In genomic region chr11:77042816-77043215, GRCm38 (mm10) we compare ENCODE assay signal across 18 mouse cellular contexts. TPM values are rescaled to one million over a fixed set of nuclear protein-coding genes. Genes with fewer than 3 reads are reported as not detected.
"Had no signal": no experiment of that assay in that cellular context is flagged by ENCODE, and none has a peak within 500 bp of the region (broad histone marks: within the 10 kb centered on the region; RNA-seq: fewer than 3 reads in every experiment).

No protein-coding gene starts in this region.

- H3K9me3 ChIP-seq: lung, embryonic 15.5 days; megakaryocyte, embryonic 14.5 days; midbrain, embryonic 13.5 days; midbrain, embryonic 15.5 days; neural tube, embryonic 12.5 days; stomach, embryonic 15.5 days had no signal

- H3K4me2 ChIP-seq: lung, embryonic 15.5 days; midbrain, embryonic 11.5 days; midbrain, embryonic 13.5 days; midbrain, embryonic 15.5 days; neural tube, embryonic 12.5 days; stomach, embryonic 15.5 days had no signal

- ATAC-seq: lung, postnatal 0 days; midbrain, embryonic 13.5 days; midbrain, embryonic 15.5 days had no signal

- H3K4me3 ChIP-seq: lung, embryonic 15.5 days; megakaryocyte, embryonic 14.5 days; midbrain, embryonic 13.5 days; midbrain, embryonic 15.5 days; neural tube, embryonic 12.5 days; stomach, embryonic 15.5 days had no signal

- DNase-seq: lung, adult 2 months; lung, postnatal 14 days; lung, postnatal 36 days; right cerebral cortex, postnatal 14 days; thymus, adult 2 months; thymus, postnatal 25 days; thymus, postnatal 4 days had no signal

- H3K27me3 ChIP-seq: lung, embryonic 15.5 days; megakaryocyte, embryonic 14.5 days; midbrain, embryonic 13.5 days; midbrain, embryonic 15.5 days; neural tube, embryonic 12.5 days; stomach, embryonic 15.5 days had no signal

- H3K27ac ChIP-seq: lung, embryonic 15.5 days; macrophage; midbrain, embryonic 13.5 days; midbrain, embryonic 15.5 days; neural tube, embryonic 12.5 days; stomach, embryonic 15.5 days; stomach, postnatal 0 days had no signal

- H3K4me1 ChIP-seq: lung, embryonic 15.5 days; midbrain, embryonic 13.5 days; midbrain, embryonic 15.5 days; neural tube, embryonic 12.5 days; stomach, embryonic 15.5 days had no signal

- H3K9ac ChIP-seq: lung, embryonic 15.5 days; midbrain, embryonic 13.5 days; midbrain, embryonic 15.5 days; neural tube, embryonic 12.5 days; stomach, embryonic 15.5 days had no signal

RNA-seq across cellular contexts. Expression of gene Slc6a4, which starts 44.4 kb away (rescaled TPM):
- total RNA-seq: megakaryocyte progenitor cell, adult 5-6 weeks had no signal
